Mouse (Mus musculus) adrenal gland, postnatal 4 days (tissue): Measurements from ENCODE around the gene Tmc3. TPM values are rescaled to one million over a fixed set of nuclear protein-coding genes. Genes with fewer than 3 reads are reported as not detected.

Experiments used
- DNase-seq, 2 experiments: peaks; one replicate each; pipeline ENCODE4 v3.0.0; 2021 to 2022; ENCODE audit warnings: low spot score in 2 of 2, mixed read lengths in 2 of 2
- long read RNA-seq, 2 experiments: library from polyadenylated mRNA; stranded (forward); transcript quantifications; one replicate each; pipeline ENCODE4 v2.0.0; 2021
- total RNA-seq, 2 experiments: library from RNA; stranded (reverse); gene quantifications; 2 replicates each; pipeline ENCODE4 v1.2.3; 2021

Gene Tmc3
- total RNA-seq = 1 to 10 TPM; 1.0 to 1.8 TPM
- long read RNA-seq, experiment 1 = 0 reads
- long read RNA-seq, experiment 2 = 0 reads

DNA sequence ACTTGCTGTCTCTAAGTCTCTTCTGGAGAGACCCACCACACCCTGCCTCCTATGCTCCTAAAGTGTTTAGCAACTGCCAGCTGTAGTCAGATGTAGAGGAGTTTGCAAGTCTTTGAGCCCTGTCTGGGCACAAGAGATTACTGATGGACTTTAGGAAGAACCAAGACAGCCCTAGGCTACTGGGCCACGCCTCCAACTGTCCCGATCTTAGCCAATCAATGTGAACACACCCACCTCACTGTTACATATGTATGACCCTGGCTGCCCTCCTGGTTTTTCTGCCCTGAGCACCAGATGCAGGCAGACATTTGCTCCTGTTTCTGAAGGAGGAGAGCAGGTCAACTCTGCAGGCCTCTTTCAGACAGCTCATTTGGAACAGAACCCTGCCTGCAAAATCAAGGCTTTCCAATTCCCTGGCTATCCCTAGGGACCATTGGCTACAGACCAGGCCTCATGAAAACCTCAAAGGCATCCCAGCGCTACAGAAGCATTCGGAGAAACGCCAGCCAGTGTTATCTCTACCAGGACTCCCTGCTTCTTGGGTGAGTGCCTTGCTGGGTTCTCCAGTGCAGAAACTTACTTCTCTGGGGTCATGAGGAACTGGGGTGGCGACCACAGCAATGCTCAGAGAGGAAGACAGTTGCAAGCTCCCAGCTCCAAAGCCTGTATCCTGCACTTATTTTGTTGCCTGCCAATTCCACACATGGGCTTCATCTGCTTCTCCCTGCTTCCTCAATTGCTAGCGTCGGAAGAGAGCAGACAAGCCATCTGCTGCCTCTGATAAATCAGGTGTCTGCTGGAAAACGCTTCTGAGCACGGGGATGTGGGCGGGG is at the start of gene Tmc3:
Tmc3 (plus strand) TSS at position 289 of the 833 bp plus-strand sequence.
- no peak for DNase-seq

DNA sequence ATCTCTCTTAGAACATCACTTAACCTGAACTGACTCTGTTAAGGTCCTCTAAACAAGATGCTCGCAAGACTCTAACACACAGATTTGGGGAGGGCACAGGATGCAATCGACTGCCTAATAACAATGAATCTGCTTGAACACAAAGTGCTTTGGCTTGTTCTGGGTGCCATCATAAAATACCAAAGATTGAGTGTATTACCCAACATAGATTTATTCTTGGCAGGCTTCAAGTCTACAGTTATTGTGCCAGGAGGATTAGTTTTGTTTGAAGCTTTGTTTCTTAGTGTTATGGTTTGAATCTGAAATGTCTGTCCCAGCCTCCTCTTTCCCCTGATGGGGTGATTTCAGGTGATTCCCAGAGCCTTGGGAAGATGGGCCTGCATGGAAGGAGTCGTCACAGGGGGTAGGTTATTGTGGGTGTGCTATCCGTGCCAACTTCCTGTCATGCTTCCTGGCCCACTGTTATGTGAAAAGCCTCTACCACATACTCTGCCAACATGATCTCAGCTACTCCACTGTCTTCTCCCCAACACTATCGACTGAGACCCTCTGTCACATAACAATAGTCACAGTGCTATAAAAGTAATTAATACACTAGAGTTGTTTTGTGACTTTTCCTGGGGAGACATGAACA is 43.1 kb upstream of the Tmc3 start:
- DNase-seq = no peak

DNA sequence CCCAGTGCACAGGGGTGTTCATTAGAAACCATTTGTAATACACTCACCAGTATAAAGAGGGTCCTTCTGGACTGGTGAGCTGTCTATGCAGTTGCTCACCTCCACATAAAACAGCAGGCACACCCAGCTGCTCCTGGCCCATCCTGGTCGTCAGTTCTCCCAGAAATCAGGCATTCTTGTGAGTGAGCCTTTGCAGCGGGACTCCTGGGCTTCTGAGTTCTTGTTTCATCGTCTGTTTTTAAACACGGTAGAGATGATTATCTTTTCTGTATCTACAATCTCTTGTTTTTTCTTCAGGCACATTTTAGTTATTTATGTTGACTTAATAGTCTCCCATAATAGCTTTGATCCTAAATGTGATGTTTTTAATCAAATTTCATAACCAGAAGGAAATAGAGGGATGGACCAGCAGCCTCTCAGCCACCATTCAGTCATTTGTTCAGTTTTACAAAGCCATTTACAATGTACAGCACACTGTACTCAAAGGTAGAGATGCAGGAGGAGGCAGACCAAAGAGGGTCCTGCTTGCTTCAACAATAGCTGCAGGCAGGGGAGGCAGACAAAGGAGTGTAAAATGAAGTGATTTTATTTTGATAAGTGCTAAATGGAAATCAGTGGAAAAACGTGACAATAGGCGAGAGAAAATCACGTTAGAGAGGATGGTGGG is 35.9 kb upstream of the Tmc3 start:
- DNase-seq = no peak

DNA sequence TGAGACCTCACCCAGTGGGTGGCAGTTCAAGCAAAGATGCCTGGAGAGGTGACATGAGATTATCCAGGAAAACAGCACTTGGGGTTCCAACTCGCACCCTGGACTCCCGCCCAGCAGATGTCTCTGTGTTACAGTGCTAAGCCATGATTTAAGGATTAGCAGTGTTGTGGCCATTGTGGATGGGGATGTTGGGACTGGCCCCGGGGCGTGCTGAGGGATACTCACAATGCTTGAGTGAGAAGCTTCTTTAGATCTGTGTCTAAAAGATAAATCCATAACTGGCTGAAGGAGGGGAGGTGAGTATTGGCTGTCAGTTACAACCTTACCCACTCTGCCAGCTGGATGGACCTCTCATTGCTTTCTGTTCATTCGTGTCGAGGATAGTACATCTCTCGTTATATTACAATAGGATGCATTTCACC is 35.4 kb upstream of the Tmc3 start:
- DNase-seq = no peak

DNA sequence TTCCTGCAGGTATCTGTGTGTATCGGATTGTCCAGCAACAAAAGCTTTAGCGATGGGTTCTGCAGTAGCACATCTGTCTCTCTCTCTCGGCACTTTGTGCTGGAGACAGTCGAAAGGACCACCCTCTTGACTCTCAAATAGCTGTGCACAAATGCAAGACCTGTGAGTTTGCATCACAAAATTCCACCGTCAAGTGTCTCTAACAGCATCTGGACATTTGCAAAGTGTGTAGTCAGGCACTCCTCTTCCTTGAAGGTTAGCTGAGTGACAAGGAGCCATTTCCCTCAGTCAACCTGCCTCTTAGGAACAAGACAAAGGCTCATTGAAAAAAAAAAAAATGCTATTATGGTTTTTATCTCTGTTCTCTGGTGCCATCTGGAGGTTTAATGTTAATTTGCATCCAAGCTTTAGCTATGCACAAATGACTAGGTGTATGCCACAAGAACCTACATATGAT is 34.7 kb upstream of the Tmc3 start:
- no peak for DNase-seq

DNA sequence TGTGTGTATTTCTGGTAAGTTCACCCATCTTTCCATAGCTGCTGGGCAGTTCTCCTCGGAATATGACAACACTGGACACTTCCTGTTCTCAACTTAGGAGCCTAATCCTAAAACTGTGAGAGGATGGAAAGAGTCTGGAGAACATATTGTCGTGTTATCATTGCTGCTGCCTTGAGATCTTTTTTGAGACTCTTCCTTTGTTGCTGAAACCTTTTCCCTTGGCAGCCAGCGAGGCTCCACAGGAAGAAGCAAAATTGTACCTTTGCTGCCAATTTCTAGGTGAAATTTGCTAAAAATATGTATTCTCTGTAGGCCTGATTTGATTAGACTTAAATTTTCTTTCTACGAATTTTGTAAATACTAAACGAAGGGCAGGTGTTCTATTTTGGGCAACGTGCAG is 30.2 kb upstream of the Tmc3 start:
- DNase-seq = no peak

DNA sequence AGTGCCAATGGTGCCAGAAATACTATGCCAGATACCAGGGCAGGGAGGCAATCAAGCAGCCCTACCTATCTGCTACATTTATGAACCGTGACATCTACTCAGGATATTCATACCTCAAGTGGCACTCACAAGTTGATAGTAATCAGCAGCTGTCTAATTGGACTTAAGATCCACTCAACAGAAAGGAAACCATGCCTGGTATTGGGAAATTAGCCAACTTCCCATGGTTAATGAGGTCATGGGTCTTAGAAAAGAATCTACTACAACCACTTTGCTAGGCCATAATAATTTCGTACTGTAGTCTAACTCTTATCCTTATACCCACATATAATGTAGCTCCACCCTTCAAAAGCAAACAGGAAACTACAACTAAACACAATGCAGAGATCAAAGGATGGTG is 28.2 kb upstream of the Tmc3 start:
- no peak for DNase-seq

DNA sequence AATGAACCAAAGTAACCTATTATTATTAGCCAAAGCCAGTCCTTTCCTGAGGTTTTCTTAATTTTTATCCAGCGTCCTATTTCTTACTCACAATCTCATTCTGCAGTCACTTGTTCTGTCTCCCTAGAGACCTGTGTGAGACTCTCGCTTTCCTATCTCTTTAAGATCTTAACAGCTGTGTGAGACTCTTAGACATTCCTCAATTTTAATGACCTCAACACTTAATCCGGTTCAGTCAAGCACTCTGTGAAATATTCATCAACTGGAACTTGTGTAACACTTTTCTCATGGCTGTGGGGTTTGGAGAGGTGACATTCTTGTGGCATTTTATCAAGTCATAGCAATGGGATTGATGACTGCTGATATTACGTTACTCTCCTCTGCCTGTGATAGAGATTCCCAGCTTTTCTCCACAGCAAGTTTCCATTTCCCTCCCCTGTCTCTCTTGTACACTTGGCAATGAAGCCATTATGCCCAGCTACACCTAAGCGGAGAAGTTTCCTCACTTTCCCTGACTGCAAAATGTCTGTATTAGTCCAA is 25.9 kb upstream of the Tmc3 start:
- no peak for DNase-seq

DNA sequence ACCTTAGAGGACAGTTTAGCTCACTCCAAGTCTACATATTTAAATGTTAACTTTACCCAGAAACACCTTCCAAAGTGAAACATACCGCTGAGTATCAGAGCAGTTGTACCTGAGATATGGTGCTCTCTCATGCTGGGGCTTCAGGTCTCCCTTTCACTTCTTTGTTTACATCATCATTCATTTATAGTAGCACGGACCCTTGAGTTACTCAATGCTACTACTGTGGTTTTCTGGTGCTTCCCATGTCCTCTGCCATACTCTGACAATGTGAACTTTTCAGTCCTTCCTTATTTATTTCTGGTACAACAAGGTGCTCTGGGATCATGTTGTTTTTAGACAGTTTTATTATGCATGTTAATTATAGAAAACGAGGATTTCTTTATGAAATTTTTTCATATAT is 25.2 kb upstream of the Tmc3 start:
- DNase-seq = no peak

DNA sequence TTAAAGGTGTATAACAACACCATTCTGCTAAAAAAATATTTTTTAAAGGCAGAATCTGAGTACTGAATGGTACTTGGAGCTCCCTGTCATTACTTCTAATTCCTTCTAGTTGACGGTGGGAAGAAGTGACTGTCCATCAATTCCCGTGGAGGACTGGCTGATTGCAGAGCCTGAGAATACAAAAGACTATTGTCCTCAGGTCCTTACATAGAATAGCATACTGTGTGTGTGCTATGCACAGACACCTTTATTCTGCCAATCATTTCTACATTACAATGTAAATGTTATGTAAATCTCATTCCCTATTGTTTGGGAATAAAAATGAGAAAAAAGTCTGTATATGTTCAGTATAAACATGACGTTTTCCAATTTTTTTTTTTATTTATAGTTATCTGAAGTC is 22.9 kb upstream of the Tmc3 start:
- no peak for DNase-seq

DNA sequence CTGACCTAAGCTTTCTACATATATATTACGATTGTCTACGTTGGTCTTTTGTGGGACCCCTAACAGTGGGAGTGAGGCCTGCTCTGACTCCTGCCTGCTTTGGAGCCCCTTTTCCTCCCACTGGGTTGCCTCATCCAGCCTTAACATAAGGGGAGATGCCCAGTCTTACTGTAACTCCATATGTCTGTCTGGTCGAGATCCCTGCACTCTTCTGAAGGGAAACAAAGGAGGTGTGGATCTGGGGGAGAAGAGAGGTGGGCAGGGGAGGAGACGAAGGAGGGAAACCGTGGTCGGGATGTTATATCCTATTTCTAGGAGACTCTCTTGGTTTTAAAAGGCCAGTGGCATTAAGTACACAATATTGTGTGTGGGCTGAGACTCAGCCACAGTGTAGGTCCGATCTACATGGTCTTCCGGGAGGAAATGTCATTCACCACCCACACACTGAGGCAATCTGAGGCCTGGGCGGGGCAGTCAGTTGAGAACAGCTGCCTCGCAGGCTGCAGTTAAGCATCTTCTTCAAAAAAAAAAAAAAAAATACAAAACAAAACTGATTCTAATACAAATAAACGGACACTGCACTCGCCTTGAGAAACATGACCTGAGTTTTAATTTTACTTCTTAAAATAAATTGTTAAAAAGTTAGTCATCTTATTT is 20.0 kb upstream of the Tmc3 start:
- DNase-seq = no peak

DNA sequence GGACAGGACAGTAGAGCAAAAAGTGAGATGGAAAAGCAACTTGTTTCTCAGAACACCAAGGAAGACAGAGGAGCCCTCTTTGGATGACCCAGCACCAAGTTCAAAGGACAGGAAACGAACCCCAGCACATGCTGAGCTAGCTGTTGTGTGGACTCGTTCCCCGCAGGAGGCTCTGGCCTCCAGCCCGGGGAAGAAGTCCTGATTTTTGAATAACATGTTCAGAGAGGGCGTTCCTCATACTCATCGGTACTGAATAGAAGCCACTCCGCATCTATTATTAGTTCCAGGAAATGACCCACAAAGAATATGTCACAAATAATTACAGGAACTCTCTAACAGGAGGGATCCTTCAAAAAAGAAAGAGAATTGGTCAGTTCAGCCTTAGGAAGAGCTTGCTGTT is 18.8 kb upstream of the Tmc3 start:
- no peak for DNase-seq

DNA sequence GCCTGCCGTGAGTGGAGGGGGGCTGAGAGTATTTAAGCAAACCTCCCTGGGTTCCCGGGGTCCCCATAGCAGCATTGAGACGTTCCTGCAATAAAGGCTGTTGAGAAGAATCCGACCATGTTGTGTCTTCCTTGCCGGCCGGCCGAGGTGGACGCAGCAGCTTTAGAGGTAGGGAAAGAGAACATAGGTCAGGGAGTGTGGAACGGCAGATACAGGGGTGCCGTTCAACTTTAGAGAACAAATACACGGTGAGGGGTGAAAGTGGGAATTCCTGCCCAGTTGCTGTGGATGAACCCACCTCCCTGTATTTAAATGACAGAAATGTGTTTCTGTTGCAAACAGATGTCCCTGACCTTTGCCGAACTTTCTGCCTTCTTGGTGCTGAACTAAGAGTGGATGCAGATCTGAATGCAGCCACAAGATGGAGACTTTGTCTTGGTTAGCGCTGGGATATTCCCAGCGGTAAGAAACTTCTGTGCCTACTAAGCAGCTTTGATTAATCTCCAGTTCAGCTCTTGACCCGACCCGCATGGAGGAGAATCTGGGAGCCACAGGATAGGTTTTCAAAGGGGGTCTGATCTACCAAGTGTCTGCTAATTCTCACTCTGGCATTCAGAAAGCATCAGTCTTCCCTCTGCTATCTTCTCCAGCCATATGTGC is 16.8 kb upstream of the Tmc3 start:
- no peak for DNase-seq

DNA sequence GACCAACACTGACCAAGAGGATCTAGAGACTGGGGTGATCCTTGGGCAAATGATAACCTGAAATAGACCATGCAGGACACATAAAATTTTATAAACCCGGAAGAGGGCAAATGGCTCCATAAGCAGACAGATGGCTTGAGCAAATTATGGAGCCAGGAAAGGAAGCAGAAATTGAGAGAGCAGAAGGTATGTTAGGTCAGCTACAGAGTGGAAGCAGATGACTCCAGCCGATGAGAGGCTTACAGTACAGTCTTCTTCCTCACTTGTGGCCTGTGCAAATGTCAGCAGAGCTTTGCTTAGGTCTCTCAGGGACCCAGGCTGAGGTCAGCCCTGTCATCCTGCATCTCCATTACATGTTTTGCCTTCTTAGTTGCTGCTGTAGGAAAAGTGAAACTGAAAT is 15.9 kb upstream of the Tmc3 start:
- DNase-seq = no peak

DNA sequence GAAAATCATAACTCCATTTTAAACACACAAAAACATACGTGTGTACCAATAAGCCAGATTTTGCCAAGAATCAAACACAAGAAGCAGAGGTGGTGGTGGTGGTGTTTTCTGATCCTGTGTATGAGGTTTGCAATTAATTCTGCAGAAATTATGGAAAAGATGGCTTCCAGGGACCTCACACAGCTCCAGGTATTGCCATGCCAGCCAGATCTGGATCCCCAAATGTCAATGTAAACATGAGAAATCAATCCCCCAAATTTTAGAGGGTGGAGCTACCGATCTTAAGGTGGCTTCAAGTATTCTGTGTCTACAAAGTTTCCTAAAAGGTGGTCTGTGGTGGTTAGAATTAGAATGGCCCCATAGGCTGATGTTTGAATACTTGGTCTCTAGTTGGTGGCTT is 15.3 kb upstream of the Tmc3 start:
- no peak for DNase-seq

DNA sequence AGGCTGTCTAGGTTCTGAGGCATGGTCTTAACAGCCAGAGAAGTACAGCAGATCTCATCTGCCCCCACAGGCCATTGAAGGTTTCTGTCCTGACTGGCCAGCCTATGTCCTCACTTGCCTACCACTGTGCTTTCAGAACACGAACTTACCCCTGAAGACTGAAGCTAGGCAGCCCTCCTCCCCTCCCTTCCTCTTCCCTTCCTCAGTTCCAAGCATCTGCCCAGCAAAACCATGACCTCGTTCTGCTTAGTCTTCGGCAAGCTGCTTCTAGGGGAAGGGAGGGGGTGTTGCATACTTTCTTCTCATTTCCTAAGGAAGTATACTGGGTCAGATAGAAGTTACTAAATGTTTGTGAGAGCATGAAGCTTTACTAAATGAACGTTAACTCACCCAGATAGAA is 13.7 kb upstream of the Tmc3 start:
- no peak for DNase-seq

DNA sequence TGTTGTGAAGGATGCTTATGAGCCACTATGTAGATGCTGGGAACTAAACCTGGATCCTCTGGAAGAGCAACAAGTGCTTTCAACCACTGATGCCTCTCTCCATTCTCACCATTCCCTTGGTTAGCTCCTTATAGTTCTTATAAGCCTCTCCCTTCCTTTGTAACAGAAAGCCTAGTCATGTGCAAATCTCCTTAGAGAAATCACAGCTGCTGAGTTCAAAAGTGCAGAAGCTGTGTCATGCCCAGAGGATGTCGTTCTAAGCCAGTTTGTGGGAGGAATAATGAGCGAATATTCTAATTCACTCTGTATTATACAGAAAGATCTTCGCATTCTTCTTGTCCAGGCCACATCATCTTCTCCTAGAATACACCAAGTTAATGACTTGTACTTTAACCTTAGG is 12.8 kb upstream of the Tmc3 start:
- no peak for DNase-seq

DNA sequence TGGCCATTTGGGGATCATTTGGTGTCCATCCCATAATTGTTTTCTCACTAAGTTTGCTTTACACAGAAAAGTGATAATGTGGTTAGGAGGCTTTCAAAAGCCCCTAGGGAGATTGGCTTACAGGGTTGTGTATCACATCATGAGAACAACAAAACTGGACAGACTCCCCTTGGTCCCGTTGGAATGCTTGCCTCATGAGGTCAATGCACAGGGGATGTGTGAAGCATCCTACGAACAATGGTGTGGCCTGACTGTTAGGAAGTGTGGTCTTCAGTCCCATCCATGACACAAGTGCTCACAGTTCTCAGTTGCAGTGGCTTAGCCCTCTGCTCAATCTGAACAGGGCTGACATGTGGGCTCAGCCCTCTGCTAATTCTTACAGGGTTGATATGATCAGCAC is 12.3 kb upstream of the Tmc3 start:
- no peak for DNase-seq

DNA sequence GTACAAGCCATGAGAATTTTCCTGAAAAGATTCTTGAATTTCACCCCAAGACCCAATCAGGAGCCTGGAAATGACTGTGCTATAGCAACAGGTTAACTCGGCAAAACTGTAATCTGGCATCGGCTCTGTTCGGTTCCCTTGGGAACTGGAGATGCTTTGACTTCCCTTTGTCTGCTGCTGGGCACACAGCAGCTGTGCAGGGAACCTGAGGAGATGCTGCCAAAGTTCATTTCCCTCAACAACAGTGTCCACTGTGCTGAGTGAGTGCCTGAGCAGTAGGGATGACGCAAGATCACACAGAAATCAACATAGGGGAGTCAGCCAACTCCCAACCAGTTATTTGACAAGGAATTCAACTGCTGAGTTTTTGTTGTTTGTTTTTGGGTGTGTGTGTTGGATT is 3.8 kb upstream of the Tmc3 start:
- no peak for DNase-seq

DNA sequence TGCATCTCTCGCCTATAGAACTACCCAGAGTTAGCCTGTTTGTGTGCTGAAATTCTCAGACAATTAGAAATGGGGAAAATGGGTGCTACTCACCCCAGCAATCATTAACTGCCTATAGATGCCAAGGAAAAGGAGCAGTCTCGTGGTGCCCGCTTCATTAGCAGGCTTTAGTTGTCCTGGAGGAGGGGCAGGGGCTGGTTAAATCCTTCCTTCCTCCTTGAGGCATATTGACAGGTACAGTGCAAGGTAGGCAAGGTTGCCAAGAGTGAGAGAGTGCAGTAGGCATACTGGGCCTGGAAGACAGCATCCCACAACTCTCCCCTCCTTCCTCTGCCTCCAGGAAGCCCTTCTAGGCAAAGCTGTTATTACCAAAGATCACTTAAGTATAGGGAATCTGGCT is 9.3 kb downstream of the Tmc3 start:
- DNase-seq = no peak

DNA sequence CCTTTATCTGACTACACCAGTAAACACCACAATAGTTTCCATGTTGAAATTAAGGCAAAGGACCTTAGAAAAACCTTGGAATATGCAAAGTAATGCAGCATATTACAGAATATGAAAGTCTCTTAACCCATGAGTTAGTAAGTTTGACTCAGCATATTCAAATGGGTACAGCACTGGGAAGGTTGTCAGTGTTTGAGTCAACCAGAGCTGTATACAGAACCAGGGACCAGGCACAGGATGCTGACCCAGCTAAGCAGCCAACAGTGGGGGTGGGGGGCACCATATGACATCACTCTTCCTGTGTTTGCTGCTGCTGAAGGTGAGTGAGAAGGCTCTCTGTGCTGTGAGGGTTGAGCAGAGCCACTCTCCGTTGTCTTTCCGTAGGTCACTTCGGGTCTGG is 12.3 kb downstream of the Tmc3 start:
- no peak for DNase-seq
